Mouse (Mus musculus) urinary bladder, adult 18-20 months (tissue): ENCODE data around the gene Galnt14.
A peak's percentile ranks its signal among the peaks of the same experiment; 100 is the strongest.

Experiments
- DNase-seq, 2 experiments: peaks; one replicate each; pipeline ENCODE4 v3.0.0; 2022; ENCODE audit warnings: low spot score in 2 of 2, mixed read lengths in 2 of 2

Galnt14 gene

DNA sequence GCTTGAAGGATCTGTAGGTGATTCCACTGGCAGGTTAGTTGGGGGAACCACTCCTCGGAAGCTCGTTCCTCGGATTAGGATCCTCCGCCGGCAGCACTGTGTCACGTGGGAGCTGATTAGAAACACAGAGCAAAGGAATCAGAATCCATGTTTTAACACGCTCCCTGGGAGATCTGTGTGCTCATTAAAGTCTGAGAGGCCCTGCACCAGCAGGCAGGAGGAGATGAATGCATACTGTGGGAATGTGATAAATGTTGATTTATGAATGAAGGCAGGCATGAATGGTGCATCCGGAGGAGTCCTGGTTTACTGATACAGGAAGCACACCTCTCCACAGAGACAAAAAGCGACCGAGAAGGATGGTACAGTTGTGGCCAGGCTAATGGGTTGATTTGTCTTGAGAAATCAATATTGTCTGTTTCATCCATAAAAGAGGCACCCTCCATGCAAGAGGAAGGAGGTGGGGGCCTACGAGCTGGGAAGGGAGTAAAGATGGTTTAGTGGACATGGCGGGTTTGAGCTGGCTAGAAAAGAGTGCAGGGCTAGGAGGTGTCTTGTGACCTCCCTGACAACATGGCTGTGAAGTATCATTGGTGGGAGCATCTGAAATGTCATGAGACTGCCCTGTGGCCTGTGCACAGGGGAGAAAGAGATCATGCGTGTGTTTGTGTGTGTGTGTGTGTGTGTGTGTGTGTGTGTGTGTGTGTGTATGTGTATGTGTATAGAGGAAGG lies 202.3 kb downstream of the Galnt14 start:
- DNase-seq: no peak

DNA sequence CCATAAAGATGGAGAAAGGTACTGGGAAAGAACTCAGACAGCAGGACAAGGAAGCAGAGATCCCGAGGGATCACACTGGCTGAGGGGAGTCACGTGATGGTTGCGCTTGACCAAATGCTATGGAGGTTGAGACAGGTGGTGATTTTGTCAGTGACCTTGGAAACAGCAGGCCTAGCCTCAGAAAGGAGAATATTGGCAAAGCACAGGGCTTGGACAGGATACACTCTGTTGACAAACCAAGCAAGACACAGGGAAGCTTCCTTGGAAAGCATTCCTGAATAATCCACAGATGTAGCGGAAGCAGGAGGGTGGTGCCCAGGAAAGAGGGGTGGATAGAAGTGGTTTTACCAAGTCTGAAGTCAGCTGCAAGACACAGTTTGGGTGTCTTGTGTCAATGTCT lies 206.1 kb downstream of the Galnt14 start:
- DNase-seq: no peak

DNA sequence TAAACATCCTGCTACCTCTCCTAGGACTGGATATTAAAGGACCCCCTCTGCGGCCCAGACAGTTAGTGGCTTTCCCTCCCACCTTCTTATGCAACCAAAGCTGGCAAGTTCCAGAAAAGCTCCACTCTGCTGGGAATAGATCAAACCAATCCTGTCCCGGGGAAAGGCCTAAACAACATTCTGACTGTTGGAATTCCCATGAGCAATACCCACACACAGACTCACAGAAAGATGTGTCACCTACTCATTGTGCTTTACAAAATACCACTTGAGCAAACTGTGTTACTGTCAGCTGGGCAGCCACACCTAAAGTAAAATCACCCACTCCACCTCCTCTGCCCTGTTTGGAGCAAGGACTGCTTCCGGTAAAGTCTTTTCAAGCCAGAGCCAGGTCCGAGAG lies 207.6 kb downstream of the Galnt14 start:
- DNase-seq: no peak

DNA sequence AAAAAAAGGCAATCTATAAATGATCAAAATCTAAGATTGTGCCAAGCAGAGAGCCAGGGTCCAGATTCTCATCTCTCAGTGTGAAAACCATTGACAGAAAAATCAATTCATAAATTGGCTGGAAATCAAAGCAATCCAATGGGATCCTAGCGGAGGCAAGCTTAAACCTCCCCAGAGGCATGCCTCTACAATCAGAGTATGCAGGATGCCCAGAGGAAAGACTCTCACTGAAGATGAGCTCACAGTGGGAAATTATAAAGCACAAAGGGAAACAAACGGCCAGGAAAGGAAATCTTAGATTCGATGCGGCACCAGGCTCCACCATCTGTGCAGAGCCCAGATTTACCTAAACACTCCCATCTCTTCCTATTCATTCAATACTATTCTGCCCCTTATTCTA lies 220.7 kb downstream of the Galnt14 start:
- no peak for DNase-seq

DNA sequence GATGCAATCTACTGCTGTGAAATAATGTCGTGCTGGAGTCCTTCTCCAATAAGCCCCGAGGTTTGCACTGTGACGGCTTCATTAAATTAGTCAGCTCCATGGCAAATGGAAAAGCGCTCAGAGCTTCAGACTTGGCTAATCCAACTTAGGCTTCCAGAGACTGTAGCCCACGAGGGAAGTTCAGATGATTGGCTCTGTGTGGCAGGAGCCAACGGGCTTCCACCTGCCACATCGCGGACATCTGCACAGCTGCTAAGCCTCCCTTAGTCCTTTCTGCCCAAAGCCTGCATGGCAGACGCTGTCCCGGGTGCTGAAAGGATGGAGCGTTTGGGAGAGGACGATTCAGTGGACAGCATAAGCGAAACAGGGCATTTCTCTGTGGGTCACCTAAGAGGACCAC lies 222.5 kb downstream of the Galnt14 start:
- DNase-seq: peak; percentile 1 to 27

DNA sequence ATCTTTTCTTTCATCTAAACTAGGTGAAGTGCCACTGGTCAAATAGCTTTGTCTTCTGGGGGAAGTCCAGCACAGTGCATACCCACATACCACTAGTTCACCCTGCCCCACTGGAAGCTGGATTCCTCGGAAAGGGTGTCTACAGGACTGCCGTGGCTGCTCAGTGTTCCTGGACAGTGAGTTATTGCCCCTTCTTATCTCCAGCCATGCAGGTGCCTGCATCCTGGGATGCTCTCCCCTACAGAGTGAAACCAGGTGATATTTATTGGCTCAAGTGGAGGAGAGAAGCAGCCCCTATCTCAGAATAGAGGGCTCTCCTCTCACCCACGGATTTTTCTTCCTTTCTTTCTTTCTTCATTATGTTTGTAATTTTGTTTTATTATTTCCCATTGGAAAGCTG lies 222.9 kb downstream of the Galnt14 start:
- DNase-seq: no peak

DNA sequence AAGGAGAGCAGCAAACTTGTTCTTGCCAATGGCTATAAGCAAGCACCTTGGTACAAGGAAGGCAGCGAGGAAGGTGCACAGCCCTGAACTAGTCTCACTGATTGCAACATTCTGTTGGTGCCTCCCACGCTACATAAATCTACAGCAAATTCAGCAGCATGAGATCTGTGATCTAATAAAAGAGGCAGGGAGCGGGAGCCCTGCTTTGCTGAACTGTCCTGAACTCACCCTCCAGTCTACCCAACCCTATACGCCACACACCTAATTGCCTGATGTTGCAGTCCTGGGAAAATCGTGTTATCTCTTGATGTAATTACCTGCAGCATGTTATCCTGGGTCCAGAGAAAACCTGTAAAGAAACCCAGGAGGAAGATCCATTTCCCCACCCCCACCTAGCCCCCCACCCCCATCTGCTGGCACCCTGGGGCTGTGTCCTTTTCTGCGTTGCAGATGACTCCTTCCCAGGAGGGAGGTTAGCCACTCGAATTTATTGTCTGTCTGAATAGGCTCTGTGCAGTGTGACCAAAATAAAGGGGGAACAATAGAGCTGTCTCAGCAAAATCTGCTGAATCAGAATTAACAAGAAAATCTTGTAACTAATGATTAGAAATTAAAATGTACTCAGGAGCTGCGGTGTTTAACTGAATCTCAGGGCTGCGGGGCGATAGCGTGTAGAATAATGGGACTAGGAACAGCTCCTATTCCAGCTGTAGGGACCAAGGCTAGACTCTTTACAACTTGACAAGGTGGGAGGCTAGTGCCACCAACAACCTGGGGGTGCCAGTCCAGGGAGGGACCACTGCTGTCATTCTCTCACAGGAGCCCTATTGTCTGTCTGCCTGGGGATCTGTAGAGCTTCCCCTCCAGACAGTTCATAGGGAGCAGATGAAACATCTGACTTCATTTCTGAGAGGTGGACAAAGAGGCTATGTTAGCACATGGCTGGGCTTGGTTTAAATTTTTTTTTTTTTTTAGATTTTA lies 232.9 kb downstream of the Galnt14 start:
- DNase-seq: no peak

DNA sequence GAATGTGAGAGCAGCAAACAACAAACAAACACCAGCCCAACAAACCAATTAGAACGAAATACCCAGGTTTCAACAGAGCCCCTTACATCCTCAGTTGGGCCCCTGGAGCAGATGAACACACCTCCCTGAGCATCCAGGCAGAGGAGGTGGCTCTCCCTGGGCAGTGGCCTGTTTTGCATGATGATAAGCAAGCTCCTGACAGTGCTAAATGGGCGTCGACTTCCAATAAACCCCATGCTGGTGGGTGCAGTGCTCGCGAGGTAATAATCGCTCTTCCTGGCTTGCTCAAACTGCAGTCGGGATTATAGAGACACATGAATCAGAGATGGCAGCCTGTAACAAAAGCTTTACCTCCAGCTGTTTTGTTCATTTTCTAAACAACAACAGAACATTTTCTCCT lies 235.9 kb downstream of the Galnt14 start:
- no peak for DNase-seq

DNA sequence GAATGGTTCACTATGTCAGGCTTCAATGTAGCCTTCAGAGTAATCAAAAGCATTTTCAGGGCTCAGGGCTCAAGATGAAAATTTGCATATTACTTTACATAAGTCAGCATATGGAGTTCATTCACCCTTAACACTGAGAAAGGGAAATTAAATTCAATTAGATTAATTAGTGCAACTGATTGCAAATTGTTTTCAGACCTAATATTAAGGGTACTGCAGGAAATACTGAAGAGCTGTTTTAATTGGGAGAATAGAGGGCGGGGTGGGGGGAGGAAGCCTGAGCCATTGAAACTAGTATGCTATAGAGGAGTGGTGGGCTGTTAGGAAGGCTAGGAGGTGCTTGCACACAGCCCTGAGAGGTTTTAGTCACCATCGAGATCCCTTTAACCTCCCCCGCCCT lies 237.2 kb downstream of the Galnt14 start:
- no peak for DNase-seq

DNA sequence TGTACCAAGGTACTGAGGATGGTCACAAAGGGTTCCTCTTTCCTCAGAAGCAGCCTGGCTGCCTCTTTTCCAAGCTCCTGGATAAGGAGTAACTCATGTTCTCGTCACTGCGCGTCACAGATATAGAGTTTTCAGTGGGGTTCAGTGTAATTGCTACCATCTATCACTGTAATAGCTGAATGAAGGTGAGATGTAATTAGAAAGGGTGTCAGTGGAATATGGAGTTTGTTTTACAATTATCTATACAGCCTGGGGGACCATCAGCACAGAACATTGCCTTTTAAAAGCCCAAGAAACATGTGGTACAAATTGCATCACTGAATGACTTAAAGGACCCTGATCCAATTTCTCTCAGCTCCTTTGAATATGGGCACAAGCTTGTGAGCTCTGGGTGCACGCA lies 249.4 kb downstream of the Galnt14 start:
- DNase-seq: no peak

DNA sequence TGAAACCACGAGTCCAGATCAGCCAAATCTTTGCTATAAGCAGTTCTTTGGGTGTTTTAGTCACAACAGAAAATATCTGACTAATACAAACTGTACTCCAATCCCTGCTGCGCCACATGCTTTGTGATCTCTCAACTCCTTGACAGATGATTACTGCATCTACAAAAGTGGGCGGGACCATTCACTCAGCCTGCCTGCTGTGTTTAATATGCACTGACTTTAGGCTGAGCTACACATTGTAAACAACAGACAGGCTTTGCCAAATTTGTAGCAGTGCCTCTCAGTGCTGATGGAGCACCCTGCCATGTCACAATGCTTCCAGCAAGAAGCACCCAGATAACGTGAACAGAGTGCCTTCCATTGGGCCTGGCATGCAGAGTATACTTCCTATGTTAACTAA lies 251.5 kb downstream of the Galnt14 start:
- no peak for DNase-seq

DNA sequence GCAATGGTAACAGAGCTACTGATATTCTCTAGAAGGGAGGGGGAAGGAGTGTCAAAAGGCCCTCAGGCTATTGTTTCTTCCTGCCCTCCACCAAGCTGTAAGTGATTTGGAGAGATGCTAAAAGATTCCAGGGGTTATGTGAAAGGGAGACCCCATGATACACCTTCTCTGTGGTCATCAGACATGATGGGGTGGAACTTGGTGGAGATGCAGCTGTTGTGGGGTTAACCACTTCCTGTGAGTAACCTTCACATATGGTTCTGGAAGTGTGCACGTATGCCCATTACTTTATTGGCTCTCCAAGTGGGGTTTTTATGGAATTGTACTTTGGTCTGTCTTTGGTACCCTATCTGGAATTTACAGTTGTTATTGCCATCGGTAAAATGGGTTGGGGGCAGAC lies 253.7 kb downstream of the Galnt14 start:
- DNase-seq: no peak

DNA sequence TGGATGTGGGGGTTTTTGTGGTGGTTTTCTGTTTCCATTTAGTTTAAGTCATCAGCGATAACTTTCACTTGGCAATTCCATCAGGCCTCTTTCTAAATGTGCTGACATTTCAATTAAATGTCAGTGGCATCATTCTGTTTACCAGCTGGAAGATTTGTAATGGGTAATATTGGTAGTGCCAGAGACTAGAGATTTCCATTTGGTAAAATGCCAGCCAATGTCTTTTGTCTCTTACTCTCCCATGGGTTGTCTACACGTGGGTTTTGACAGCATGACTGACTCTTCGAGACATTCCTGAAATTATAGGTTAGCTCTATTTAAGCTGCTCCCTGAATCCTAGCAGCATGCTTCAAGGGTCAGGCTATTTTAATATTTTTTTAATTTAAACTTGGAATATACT lies 256.6 kb downstream of the Galnt14 start:
- no peak for DNase-seq

DNA sequence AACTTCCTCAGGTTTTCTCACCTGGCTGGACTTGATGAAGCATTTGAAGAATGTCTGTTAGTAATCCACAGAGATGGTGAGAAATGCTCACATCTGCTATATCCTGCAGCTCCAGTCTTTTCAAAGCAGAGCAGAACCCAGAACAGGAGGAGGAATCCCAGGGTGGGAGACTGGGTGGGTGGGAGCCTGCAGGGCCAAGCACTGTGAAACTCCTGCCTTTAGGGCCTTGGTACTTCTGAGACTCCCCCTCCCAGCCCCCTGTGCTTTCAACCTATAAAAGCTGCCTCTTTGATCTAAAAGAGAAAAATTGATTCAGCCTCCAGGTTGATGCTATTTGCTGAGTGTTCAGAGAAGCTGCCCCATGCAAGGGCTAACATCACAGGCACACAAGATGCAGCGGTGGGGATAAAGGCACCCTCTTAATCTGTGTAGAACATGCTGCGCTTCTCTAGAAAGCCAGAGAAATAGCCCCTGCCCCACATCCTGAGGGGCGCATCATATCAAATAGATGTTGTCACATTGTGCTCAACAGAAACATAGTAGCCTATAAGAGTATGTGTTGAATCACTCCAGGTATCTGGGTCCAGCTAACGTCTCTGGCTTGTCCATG lies 258.0 kb downstream of the Galnt14 start:
- no peak for DNase-seq

DNA sequence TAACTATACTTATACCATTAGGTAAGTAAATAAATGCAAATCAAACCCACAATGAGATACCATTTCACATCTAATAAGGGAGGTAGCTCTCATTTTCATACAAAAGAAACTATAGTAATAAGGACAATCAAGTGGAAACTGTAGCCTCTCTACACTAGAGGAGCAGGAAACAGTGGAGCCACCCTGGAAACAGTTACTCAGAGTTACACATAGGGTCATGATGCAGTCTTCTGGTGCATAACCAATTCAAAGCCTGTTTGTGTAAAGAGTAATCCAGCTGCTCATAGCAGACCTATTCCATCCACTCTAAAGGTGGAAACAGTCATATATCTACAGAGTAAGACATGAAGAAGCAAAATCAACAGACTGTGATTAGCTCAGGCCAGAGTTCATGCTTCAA lies 261.1 kb downstream of the Galnt14 start:
- DNase-seq: no peak
